Mouse (Mus musculus) liver, embryonic 14.5 days (tissue): Measurements from ENCODE around the gene Ldb3.

Experiments used
- CTCF ChIP-seq: IDR thresholded peaks from 2 replicates; pipeline ENCODE4 v1.5.1; 2016; ENCODE audit warnings: antibody characterized with exemption, low read depth, control low read depth
- EP300 ChIP-seq: IDR thresholded peaks from 2 replicates; pipeline ENCODE4 v1.6.1; 2016; ENCODE audit warnings: antibody characterized with exemption, low read depth

- TF ChIP-seq CTCF = no peak
- no peak for TF ChIP-seq EP300
Observed at GRCm38 (mm10) chr14:34511901-34512300, 76.6 kb downstream of the Ldb3 start.
